Mouse (Mus musculus) forebrain, embryonic 14.5 days (tissue): ENCODE data around the gene Ppp1r1b. TPM values are rescaled to one million over a fixed set of nuclear protein-coding genes. Genes with fewer than 3 reads are reported as not detected.
A peak's percentile ranks its signal among the peaks of the same experiment; 100 is the strongest.

Experiments used
- ATAC-seq: fragments of 200-750 bp; cut with Nextera tagmentation; 2 replicates; pipeline ENCODE4 v1.8.0; 2017; ENCODE audit warnings: mild to moderate bottlenecking, moderate library complexity
- DNase-seq: peaks from one replicate; pipeline ENCODE4 v3.0.0-alpha.2; 2015; ENCODE audit warnings: low spot score
- H3K27ac ChIP-seq: fragments of 300-500 bp; sonication (generic); 2 replicates; pipeline ENCODE4 v1.5.1; 2014; ENCODE audit warnings: low read depth, mild to moderate bottlenecking, control low read depth, low read length, moderate library complexity
- H3K27me3 ChIP-seq: fragments of 300-500 bp; sonication (generic); replicated peaks from 2 replicates; pipeline ENCODE4 v1.6.1; 2014; ENCODE audit warnings: low read length, control low read depth, mixed read lengths; ENCODE audit not compliant: control insufficient read depth, insufficient read depth
- H3K36me3 ChIP-seq: fragments of 300-500 bp; sonication (generic); 2 replicates; pipeline ENCODE4 v1.6.1; 2014; ENCODE audit warnings: low read length, control low read depth; ENCODE audit not compliant: control insufficient read depth, insufficient read depth
- H3K4me1 ChIP-seq: fragments of 300-500 bp; sonication (generic); 2 replicates; pipeline ENCODE4 v1.6.1; 2014; ENCODE audit warnings: antibody characterized with exemption, low read length, control low read depth; ENCODE audit not compliant: control insufficient read depth, insufficient read depth
- H3K4me2 ChIP-seq: fragments of 300-500 bp; sonication (generic); 2 replicates; pipeline ENCODE4 v1.6.1; 2014; ENCODE audit warnings: mild to moderate bottlenecking, control low read depth, low read length
- H3K4me3 ChIP-seq: fragments of 300-500 bp; sonication (generic); 2 replicates; pipeline ENCODE4 v1.5.1; 2014; ENCODE audit warnings: low read depth, low read length, control low read depth
- H3K9ac ChIP-seq: fragments of 300-500 bp; sonication (generic); 2 replicates; pipeline ENCODE4 v1.6.1; 2014; ENCODE audit warnings: mild to moderate bottlenecking, low read length, control low read depth, moderate library complexity
- H3K9me3 ChIP-seq: fragments of 300-500 bp; sonication (generic); replicated peaks from 2 replicates; pipeline ENCODE4 v1.6.1; 2016; ENCODE audit warnings: low read length, control low read depth, mixed read lengths; ENCODE audit not compliant: control insufficient read depth
- WGBS: fragments of 180-500 bp; shearing (Covaris S2); extraction: QIAGEN DNeasy Blood & Tissue Kit; methylation state at CpG from one replicate; pipeline ENCODE4 v1.1.7; 2014; 5-methylcytosine and 5-hydroxymethylcytosine counted together
- polyA plus RNA-seq: library from polyadenylated mRNA; unstranded; fragments of >200 nt; fragmentation: Nextera tagmentation; extraction: Ambion mirVana; gene quantifications from 2 replicates; pipeline ENCODE4 v1.2.1, GENCODE M21; 2014

Gene Ppp1r1b
- polyA plus RNA-seq, 1 experiment from 2014 or later = 33.1 TPM

DNA sequence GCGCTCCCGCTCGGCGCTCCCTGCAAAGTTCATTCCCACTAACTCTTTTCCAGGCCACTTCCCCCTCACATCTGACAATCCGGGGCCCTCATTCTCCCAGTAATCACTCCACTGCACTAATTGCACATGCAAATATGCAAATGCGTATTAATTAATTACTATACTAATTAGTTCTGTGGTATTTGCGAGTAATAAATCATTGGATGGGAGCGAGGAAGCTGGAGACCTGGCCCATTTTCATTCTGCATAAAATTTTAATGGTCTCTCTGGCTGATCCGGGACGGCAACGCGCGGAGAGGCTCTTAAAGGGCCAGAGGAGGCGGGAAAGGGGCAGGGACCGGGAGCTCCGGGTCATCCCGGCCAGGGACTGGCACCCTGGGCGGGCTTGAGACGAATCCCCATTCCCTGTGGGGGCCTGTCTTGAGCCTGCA is 9.1 kb upstream of the Ppp1r1b start:
- peak overlapping the region; percentile 95 for H3K4me2 ChIP-seq
- peaks cover 40% of the 10 kb centered on the region for H3K27me3 ChIP-seq
- no peaks in the 10 kb centered on the region for H3K36me3 ChIP-seq
- H3K4me1 ChIP-seq = peaks cover 27% of the 10 kb centered on the region
- peak overlapping the region; percentile 46 for H3K4me3 ChIP-seq
- peak overlapping the region; percentile 84 for H3K9ac ChIP-seq
- DNase-seq (peak; percentile 91), ATAC-seq (peak; percentile 49)
- under 1% methylated on average over 19 of the region's 19 CpGs for WGBS
- no peaks in the 10 kb centered on the region for H3K9me3 ChIP-seq
- H3K27ac ChIP-seq = peak overlapping the region; percentile 99

DNA sequence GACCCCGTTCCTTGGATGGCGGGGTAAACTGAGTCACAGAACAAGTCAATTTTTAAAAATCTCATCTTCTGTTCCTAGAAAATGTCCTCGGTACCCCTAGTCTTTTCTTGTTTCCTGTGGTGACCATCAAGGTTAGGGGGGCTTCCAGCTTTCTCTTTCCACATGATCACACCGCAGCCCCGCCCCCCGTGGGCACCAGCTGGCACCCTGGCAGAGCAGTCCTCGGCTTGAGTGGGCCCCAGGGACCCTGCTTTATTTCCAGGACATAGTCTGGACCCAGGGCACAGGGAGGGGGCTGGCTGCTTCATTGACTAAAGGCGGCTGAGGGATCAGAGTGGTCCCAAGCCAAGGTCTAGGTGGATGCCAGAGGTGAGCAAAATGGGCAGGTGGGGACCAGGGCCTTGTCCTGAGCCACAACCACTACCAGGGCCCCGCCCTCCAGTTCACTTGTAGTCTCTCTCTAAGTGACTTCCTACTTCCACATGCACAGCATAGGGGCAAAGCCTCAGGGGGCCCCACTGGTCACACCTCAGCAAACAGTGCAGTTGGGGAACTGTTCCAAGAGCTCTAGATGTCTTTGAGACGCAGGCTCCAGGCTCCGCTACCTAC is 8.4 kb upstream of the Ppp1r1b start:
- H3K9ac ChIP-seq = peak overlapping the region; percentile 84; the same call in 1 of the 2 replicates
- peak overlapping the region; percentile 95 for H3K4me2 ChIP-seq
- ATAC-seq (no peak), DNase-seq (peak; percentile 48)
- H3K4me3 ChIP-seq = peak overlapping the region; percentile 46; the same call in 1 of the 2 replicates
- WGBS = 6% methylated on average over 11 of the region's 11 CpGs
- no peaks in the 10 kb centered on the region for H3K36me3 ChIP-seq
- peaks cover 21% of the 10 kb centered on the region for H3K4me1 ChIP-seq
- H3K27me3 ChIP-seq = peaks cover 35% of the 10 kb centered on the region
- no peaks in the 10 kb centered on the region for H3K9me3 ChIP-seq
- H3K27ac ChIP-seq = peak overlapping the region; percentile 99

DNA sequence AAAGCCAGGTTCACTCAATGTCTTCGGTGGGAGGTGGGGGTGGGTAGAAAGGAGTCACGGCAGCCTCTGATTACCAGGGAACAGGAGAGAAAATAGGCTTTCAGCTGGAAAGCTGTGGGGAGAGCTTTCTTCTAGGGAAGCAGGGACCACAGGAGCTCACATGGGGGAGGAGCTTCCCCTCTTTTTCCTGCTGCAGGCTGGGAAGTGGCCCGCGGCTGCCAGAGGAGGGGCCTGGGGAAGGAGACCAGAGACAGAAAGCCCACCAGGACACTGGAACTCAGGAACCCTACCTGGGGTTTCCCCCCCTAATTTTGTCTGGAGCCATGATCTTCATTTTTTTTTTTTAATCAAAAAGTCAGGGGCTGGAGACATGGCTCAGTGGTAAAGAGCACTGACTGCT is 7.6 kb upstream of the Ppp1r1b start:
- Histone ChIP-seq H3K9me3 (no peaks in the 10 kb centered on the region), H3K27ac (peak overlapping the region; percentile 99; the same call in 1 of the 2 replicates), H3K4me2 (peak overlapping the region; percentile 6; the same call in 1 of the 2 replicates), H3K27me3 (peaks cover 33% of the 10 kb centered on the region), H3K36me3 (no peaks in the 10 kb centered on the region), H3K4me1 (peaks cover 17% of the 10 kb centered on the region), H3K4me3 (no peak overlapping the region), H3K9ac (no peak overlapping the region)
- 8% methylated on average over 4 of the region's 4 CpGs for WGBS
- no peak for ATAC-seq
- no peak for DNase-seq

DNA sequence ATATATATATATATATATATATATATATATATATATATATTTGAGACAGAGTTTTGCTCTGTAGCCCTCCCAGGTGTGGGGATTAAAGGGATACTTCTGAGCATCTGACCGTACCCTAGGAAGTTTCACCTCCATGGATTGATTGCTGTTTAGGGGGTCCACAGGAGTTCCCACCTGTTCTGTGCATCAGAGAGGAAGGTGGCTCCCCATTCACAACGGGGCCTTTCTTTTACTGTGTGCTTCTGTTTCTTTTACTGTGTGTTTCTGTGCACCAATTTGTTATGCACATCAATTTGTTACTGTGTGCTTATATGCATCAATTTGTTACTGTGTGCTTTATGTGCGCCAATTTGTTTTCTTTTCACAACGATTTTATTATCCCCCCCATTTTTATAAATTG is 7.0 kb upstream of the Ppp1r1b start:
- no peak for ATAC-seq

DNA sequence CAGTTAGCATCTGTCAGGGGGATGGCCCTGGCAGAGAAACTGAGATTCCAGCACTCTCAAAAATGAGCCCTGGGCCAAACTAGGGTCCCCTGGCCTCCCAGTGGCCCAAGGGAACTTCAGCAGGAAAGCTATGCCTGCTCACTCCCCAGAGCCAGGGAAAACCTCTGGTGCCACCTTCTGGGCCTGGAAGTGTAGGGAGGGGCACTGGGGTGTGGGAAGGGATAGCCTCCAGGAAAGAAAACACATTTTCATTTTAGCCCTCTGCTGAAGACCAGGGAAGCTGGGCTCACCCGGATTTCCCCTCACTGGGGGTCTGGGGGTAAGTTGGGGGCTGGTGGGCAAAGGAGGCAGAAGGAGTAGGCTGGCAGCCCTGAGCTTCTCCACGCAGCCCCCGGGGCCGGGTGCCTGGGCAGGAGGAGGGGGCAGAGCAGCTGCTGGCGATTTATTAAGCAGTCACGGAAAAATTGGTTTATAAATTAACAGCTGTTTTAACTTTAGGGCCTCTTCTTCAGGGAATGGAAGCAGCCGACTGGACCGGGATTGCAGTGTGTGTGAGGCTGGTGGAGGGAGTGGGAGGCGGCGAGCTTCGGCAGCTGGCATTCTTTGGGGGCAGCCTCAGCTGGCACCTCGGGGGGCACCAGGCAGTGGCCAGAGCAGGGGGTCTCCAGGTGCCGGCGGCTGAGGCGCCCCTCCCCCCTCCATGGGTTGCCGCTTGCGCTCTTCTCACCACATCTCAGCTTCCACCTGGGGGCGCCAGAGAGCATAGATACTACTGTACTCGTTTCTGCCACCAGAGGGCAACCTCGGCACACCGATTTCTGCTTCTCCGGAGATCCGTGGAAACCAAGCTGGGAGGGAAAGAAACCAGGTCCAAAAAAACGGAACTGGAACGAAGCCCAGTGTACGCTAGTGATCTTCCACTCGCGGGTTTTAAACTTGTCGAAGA is 5.9 kb upstream of the Ppp1r1b start:
- DNase-seq = peak; percentile 91
- Histone ChIP-seq H3K27me3 (peaks cover 32% of the 10 kb centered on the region), H3K9ac (peak overlapping the region; percentile 40; the same call in 1 of the 2 replicates), H3K9me3 (no peaks in the 10 kb centered on the region), H3K4me1 (peaks cover 17% of the 10 kb centered on the region), H3K36me3 (no peaks in the 10 kb centered on the region), H3K4me2 (peak overlapping the region; percentile 51), H3K27ac (no peak overlapping the region; the same call in 1 of the 2 replicates), H3K4me3 (peak overlapping the region; percentile 23)
- WGBS = under 1% methylated on average over 29 of the region's 29 CpGs
- ATAC-seq = peak; percentile 47

More for the DNA sequence above, 7.0 kb upstream of the Ppp1r1b start:
- Histone ChIP-seq H3K27me3 (peaks cover 32% of the 10 kb centered on the region), H3K9me3 (no peaks in the 10 kb centered on the region), H3K4me1 (peaks cover 17% of the 10 kb centered on the region), H3K27ac (no peak overlapping the region), H3K4me2 (no peak overlapping the region), H3K36me3 (no peaks in the 10 kb centered on the region), H3K9ac (no peak overlapping the region), H3K4me3 (no peak overlapping the region)
- 66% methylated on average over 4 of the region's 4 CpGs for WGBS
- DNase-seq = no peak

DNA sequence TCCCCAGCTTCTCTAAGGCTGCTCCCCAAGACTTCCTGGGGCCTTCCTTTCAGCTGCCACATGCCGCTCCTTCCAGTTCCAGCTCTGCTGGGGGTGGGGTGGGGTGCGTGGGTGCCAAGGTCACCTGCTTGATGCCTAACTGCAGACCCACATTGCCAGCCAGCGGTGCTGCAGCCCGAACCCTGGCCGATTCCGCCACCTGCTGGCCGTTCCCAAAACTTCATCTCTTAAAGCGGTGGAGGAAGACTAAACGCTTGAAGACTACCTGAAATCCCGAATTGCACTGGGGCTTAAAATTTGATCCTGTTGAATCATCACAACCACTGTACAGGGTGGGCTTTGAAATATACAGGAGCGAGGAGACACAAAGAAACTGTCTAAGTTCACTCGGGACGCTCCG is 3.0 kb upstream of the Ppp1r1b start:
- DNase-seq (peak; percentile 79), ATAC-seq (no peak)
- Histone ChIP-seq H3K9me3 (no peaks in the 10 kb centered on the region), H3K27me3 (peaks cover 49% of the 10 kb centered on the region), H3K4me3 (no peak overlapping the region), H3K36me3 (no peaks in the 10 kb centered on the region), H3K27ac (no peak overlapping the region), H3K4me1 (peaks cover 15% of the 10 kb centered on the region), H3K4me2 (peak overlapping the region; percentile 39), H3K9ac (no peak overlapping the region)
- WGBS = under 1% methylated on average over 14 of the region's 14 CpGs

DNA sequence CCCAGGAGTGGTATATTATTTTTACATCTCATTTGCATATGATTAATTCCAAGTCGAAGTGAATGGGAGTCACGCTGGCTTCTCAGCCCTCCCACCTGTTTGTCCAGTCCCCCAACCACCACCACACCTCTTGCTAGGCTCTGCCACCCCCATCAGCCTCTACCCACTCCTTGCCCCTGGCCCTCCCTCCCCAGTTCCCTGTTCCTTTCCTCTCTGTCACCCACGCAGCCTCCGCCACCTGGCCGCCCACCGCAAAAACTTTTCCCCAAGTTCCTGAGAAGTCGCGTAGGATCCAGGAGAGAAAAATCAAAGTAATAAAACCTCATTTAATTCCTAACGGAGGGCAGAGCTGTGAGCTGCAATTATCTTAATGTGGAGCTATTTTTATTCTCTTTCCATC is 2.0 kb upstream of the Ppp1r1b start:
- Histone ChIP-seq H3K4me3 (no peak overlapping the region), H3K4me2 (no peak overlapping the region), H3K27me3 (peaks cover 58% of the 10 kb centered on the region), H3K36me3 (no peaks in the 10 kb centered on the region), H3K4me1 (peaks cover 11% of the 10 kb centered on the region), H3K27ac (no peak overlapping the region), H3K9me3 (no peaks in the 10 kb centered on the region), H3K9ac (no peak overlapping the region)
- no peak for ATAC-seq
- WGBS = 3% methylated on average over 9 of the region's 9 CpGs
- DNase-seq = no peak

DNA sequence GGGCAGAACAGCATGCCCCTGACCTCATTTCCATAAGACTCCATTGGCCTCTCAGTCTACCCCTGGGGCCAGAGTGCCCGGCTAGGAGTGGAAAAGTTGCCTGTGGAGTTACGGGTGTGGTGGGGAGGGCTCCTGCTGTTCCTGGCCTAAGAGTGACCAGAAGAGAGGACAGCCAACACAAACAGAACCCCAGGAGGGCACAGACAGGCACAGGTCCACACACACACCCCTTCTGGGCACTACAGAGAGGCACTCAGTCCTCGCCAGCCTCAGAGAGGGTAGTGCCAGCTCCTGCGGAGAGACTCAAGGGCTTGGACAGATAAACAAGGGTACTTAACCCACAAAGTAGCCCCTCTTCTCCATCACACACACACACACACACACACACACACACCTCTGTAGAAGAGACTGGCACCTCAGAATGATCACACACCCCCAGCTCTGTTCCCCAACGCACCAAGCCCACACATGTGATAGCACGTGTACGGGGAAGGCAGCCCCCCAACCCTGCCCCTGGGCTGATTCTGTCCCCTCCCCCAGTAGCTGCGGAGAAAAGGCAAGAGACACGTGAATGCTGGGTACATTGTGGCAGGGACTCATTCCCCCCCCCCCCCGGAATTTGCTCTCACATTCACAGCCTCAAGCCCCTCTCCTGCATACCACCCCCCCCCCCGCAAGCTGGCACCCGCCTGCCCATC is 670 bp upstream of the Ppp1r1b start:
- peak overlapping the region; percentile 47; the same call in 1 of the 2 replicates for H3K4me3 ChIP-seq
- no peak overlapping the region for H3K27ac ChIP-seq
- no peaks in the 10 kb centered on the region for H3K36me3 ChIP-seq
- peak overlapping the region; percentile 25 for H3K9ac ChIP-seq
- H3K27me3 ChIP-seq = peaks cover 66% of the 10 kb centered on the region
- WGBS = 8% methylated on average over 10 of the region's 12 CpGs
- DNase-seq (no peak), ATAC-seq (peak; percentile 21; the same call in 1 of the 2 replicates)
- peaks cover 5% of the 10 kb centered on the region for H3K4me1 ChIP-seq
- H3K9me3 ChIP-seq = no peaks in the 10 kb centered on the region
- peak overlapping the region; percentile 95 for H3K4me2 ChIP-seq
